Mouse (Mus musculus) monocyte, adult 2 months (primary cell): ENCODE data around the gene Sp110.
"Not testable (repeated sequence)": the region's sequence is repeated elsewhere in the genome, so short reads cannot be mapped to it uniquely, and the experiment has no call there.

Experiments
- DNase-seq, 2 experiments: peaks; one replicate each; pipeline ENCODE4 v3.0.0; 2022; ENCODE audit warnings: low spot score in 2 of 2, low read depth in 1 of 2

Sp110 gene

GRCm38 (mm10) chr1:85598271-85599012 lies at the start of gene Sp110:
Gene Sp110 (minus strand): TSS chr1:85598817.
- not testable (repeated sequence) for DNase-seq

GRCm38 (mm10) chr1:85638144-85638543 lies 39.5 kb upstream of the Sp110 start:
- not testable (repeated sequence) for DNase-seq

GRCm38 (mm10) chr1:85636936-85637335 lies 38.3 kb upstream of the Sp110 start:
- DNase-seq = not testable (repeated sequence)

DNA sequence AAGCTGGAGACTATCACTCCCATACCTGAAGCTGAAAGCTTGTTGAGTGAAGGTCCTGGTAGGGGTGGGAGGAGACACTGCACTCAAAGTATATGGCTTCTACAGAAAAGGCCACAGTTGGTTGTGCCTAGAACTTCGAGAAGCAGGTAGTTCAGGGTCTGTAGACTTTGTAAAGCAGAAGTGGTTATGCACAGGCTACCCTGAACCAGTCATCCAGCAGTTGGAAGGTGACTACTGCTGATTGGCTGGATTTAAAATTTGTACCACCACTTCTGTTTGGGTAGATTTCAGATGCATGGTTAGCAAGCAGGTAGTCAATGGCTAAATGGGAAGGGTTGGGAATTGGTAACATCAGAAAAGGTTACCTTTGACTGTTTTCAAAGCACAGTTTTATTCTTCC lies 20.1 kb upstream of the Sp110 start:
- not testable (repeated sequence) for DNase-seq

GRCm38 (mm10) chr1:85617161-85617560 lies 18.5 kb upstream of the Sp110 start:
- not testable (repeated sequence) for DNase-seq

DNA sequence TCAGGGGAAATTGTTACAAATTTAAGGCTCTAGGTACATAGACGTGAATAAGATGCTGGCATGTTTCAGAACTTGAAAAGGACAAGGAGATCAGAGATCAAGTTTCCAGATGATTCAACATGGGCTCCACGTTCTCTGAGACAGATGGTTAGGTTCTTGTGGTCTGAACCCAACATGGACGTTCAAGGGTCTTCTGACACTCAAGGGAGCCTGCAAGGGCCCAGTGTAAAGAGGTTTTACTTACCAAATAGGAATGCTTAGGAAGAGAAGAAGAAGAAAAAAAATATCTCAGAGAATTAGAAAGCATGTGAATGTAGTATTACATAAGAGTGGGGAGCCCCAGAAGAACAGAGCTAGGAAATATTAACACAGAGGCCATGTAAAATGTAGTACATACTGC lies 17.2 kb upstream of the Sp110 start:
- DNase-seq = not testable (repeated sequence)

- DNase-seq = not testable (repeated sequence)
Observed at GRCm38 (mm10) chr1:85615096-85615495, 16.5 kb upstream of the Sp110 start.

GRCm38 (mm10) chr1:85610581-85610980 lies 12.0 kb upstream of the Sp110 start:
- not testable (repeated sequence) for DNase-seq

- not testable (repeated sequence) for DNase-seq
Observed at GRCm38 (mm10) chr1:85608361-85608760, 9.7 kb upstream of the Sp110 start.

DNA sequence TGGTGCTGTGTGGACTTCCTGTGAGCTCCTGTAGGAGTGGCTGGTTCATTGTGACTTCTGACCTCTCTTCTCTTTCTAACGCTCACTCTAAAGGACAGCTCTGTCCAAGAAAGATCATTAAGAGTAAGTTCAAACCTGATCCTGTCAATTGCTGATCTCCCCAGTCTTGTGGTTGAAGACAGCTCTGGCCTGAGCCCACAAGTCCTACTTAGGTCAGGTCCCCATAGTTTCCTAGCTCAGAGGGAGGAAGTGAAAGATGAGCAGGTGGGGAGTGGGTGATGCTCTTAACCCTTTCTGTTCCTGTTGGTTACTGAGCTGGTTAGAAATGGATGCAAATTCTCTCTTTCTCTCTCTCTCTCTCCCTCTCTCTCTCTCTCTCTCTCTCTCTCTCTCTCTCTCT lies 5.7 kb upstream of the Sp110 start:
- DNase-seq = not testable (repeated sequence)

GRCm38 (mm10) chr1:85600794-85601193 lies 2.2 kb upstream of the Sp110 start:
- DNase-seq = peak in 1 of 2 experiments; percentile 44

GRCm38 (mm10) chr1:85600078-85600477 lies 1.5 kb upstream of the Sp110 start, which contains the start of gene Sp140:
Gene Sp140 (plus strand): TSS chr1:85600378.
- DNase-seq = not testable (repeated sequence)

GRCm38 (mm10) chr1:85592526-85592925 lies 6.1 kb downstream of the Sp110 start:
- DNase-seq = not testable (repeated sequence)

DNA sequence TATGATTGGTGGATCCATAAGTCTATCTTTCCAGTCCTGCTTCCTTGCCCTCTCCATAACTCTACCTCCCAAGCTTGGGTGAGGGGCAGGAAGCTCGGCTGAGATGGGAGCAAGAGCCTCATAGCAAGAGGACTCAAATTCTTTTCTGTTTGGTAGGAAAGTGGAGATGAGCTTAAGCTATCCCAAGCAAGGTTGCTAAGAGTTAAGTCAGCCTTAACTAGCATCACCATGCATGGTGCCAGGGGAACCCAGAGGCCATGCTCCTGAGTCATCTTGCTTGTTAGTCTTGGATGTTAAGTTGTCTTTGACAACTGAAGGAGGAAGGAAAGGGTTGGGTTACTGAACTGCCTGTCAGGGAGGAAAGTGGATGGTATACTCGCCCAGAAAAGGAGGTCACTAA lies 9.9 kb downstream of the Sp110 start:
- DNase-seq = not testable (repeated sequence)

- DNase-seq = not testable (repeated sequence)
Observed at GRCm38 (mm10) chr1:85581518-85581917, 17.1 kb downstream of the Sp110 start.

GRCm38 (mm10) chr1:85580578-85580977 lies 18.0 kb downstream of the Sp110 start:
- DNase-seq = not testable (repeated sequence)

DNA sequence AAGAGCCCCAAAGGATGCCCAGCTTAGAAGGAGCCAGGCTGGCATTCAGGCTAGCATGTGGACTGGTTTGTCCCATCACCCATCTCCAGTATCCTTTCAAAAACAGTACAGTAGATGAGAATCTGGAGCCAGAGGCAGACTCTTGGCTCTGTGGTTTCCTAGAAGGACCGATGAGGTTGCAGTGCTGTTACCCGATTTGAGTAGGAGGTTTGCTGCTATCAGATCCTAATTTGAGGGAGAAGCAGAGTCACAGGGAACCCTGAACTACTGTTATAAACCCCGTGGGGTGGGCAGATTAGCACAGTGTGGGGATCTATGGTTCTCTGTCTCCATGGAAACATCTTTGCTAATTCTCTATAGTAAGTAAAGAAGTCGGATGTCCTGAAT lies 18.5 kb downstream of the Sp110 start:
- DNase-seq = not testable (repeated sequence)

DNA sequence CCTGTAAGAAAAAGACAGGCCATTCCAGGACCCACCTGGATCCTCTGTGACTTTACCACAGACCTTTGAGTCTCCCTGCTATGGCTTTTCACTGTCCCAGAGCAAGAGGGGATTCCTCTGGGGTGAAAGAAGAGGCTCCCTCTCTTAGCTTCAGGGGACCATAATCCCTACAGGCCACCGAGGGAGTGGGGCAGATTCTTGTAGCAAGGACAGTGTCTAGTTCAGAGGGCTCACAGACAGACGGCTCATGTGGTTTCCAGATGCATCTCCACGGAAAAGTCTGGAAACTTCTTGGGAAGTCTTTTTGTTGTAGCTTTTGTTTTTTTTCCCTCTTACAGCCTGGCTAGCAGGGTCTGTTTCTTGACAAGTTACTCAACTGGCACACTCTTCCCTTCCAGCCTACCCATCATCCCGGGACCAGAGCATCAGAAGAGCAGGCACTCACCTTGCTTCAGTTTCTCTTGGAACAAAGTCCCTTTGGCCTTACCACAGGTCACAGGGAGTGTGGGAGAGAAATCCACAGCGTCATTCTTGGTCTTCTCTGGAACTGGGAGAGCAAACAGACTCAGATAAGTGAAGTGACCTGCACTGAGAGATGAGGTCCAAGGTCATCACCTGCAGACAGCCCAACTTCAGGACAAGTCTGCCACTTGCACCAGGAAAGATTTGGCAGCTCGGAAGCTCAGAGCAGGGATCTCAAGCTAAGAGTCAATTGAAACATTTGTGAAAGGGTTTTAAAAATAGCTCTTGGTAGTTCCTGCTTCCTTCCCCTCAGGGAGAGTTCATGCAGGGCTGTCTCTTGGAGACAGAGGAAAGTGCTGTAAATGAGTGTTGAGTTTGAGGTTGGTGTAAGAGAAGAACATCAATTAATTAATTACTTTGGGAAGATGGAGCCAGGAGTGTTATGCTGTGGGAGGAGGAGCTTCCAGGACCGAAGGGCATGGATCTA lies 19.1 kb downstream of the Sp110 start:
- not testable (repeated sequence) for DNase-seq

DNA sequence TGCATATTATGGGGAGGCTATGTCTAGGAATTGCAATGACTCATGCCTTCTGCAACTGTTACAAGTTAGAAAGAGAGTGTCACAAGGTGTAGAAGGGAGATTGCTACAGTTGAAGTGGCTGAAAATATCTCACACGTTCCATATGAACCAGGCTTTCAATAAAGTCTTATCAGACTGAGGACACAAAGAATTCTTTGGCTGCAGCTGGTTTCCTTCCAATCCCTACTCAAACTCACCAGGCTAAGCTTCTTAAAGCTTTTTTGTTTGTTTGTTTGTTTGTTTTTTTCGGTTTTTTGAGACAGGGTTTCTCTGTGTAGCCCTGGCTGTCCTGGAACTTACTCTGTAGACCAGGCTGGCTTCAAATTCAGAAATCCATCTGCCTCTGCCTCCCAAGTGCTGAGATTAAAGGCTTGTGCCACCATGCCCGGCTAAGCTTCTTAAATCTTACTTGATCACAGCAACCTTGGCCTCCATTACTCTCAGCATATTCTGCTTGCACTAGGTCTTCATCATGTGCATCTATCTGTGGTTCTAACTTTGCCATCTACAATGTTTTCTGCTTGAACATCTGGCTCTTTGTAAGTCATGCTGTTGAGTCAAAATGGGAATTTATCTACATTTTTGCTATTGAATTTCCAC lies 20.1 kb downstream of the Sp110 start:
- not testable (repeated sequence) for DNase-seq

DNA sequence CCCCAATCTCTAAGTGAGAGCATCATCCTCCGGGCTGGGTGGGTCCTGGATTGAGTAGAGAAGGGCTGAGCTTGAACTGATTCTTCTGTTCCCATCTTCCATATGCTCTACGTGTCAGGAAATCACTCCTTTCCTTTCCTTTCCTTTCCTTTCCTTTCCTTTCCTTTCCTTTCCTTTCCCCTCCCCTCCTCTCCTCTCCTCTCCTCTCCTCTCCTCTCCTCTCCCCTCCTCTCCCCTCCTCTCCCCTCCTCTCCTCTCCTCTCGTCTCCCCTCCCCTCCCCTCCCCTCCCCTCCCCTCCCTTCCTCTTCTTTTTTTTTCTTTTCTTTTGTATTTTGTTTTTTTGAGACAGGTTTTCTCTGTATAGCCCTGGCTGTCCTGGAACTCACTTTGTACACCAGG lies 23.2 kb downstream of the Sp110 start, which contains the start of gene G530012D18Rik:
Gene G530012D18Rik (plus strand): TSS at position 301 of the 400 bp plus-strand sequence.
- DNase-seq = not testable (repeated sequence)

DNA sequence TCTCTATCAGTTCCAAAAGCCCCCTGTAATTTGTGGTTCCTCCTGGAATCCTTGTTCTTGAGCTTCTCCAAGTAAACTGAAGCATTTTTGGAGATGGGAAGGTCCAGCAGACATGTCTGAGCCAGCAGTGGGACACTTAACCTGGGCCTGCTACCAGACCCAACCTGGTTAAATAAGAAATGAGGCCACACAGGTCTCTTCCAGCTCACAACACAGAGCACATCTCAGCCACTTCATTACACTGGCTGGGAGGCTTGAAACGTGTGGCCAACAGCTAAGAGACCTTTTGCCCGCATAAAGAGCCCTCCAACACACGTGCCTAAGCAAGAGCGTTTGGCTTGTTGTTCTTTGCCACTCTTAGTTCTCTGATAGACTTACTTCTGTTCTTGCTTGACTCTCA lies 25.1 kb downstream of the Sp110 start:
- DNase-seq = not testable (repeated sequence)
